Mouse (Mus musculus): ENCODE data around the gene Acy3.
A peak's percentile ranks its signal among the peaks of the same experiment; 100 is the strongest.
"Not testable (repeated sequence)": the region's sequence is repeated elsewhere in the genome, so short reads cannot be mapped to it uniquely, and the experiment has no call there.

Acy3 gene

GRCm38 (mm10) chr19:3986334-3986733, at the start of gene Acy3:
Gene Acy3, plus strand, starts transcription at chr19:3986570.
- DNase-seq (ENCODE audit: low spot score in 2 of 2), result peak in 1 of 2 experiments; percentile 55

- DNase-seq (ENCODE audit: low spot score in 2 of 2), result no peak
Observed at GRCm38 (mm10) chr19:3942315-3942714, 44.1 kb upstream of the Acy3 start.

- no peak for DNase-seq (ENCODE audit: low spot score in 2 of 2)
Observed at GRCm38 (mm10) chr19:3942986-3943735, 43.2 kb upstream of the Acy3 start.

DNA sequence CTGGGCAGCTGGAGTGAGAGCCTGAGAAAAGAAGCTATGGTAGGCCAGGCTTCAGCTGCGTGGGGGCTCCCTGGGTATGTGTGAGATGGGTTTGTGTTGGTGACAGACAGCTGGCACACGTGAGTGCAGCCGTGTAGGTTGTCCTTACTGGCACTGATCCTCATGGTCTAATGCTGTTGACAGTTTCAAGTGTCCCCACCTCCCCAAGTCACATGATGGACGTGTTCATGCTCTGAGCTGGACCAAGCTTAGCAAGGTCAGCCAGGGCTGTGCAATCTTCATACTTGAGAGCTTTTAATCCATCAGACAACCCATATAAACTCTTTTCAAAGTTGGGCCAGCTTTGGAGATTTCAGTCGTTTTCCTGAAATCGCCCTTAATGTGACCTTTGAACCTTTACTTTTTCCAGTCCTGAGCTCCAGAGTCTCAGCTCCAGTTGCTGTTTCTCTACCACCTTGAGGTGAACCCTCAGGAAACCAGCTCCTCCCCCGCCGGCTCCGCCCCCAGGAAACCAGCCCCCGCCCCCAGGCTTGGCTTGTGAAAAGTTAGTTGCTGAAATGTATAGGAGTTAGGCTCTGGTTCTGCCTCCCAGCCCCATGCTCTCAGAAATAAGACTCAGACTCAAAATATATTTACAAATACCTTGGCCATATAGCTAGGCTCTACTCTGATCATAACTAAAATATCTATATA, 40.4 kb upstream of the Acy3 start:
- no peak for DNase-seq (ENCODE audit: low spot score in 2 of 2)

DNA sequence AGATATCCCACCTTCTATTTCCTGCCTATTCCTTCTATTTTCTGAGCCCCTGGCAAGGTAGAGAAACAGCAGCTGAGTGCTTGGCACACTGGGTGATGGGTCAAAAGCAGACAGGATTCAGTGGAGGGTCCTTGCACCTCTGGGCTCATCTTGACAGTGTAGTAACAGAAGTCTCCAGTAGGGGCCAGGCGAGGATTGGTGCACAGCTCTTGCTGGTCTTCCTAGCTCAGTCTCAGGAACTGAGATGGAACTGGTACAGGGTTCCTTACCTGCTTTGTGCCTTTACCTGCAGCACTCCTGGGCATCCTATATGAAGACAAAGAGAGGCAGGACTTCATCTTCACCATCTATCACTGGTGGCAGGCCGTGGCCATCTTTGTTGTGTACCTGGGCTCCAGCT, 39.7 kb upstream of the Acy3 start:
- peak; percentile 68 to 77 for DNase-seq (ENCODE audit: low spot score in 2 of 2)

DNA sequence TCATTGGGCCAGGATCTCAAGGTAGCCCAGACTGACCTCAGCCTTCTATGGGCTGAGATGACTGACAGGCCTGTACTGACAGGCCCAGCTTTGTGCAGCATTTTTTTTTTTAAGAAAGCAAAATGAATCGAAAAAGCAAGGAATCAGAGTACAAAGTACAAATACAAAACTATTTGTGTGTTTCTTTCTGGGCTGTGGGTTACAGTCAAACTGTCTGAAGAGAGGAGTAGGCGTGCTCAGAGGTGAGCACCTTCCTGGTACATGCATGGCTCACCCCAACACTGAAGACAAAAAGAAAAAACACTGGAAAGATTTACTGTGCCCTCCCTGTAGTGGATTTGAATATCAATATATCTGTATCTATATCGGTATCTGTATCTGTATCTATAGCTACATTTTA, 38.6 kb upstream of the Acy3 start:
- DNase-seq (ENCODE audit: low spot score in 2 of 2), result no peak

DNA sequence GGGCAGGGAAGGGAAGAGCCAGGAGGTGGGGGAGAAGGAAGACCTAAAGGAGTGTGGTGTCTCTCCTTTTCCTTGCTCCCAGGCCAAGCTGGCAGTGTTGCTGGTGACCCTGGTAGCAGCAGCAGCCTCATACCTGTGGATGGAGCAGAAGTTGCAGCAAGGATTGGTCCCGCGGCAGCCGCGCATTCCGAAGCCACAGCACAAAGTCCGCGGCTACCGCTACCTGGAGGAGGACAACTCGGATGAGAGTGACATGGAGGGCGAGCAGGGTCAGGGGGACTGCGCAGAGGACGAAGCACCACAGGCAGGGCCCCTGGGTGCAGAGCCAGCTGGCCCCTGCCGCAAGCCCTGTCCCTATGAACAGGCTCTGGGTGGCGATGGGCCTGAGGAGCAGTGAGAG, 37.8 kb upstream of the Acy3 start:
- no peak for DNase-seq (ENCODE audit: low spot score in 2 of 2)

GRCm38 (mm10) chr19:3950331-3950730, 36.0 kb upstream of the Acy3 start:
- no peak for DNase-seq (ENCODE audit: low spot score in 2 of 2)

- DNase-seq (ENCODE audit: low spot score in 2 of 2), result no peak
Observed at GRCm38 (mm10) chr19:3951461-3951860, 34.9 kb upstream of the Acy3 start.

DNA sequence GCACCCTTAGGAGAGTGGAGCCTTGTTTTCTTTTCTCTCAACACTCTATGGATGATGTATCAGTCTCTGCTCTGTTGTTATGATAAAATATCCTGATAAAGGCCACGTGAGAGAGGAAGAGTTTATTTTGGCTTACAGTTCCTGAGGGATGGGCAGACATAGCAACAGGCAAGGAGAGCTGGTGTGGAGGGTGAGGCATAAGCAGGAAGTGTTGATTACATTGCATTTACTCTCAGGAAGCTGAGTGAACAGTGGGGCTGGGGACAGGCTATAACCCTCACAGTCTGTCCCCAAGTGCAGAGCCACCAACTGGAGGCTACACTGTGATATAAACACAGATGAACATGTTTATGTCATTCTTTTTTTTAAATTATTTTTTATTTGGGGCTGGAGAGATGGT, 34.3 kb upstream of the Acy3 start:
- DNase-seq (ENCODE audit: low spot score in 2 of 2), result no peak

DNA sequence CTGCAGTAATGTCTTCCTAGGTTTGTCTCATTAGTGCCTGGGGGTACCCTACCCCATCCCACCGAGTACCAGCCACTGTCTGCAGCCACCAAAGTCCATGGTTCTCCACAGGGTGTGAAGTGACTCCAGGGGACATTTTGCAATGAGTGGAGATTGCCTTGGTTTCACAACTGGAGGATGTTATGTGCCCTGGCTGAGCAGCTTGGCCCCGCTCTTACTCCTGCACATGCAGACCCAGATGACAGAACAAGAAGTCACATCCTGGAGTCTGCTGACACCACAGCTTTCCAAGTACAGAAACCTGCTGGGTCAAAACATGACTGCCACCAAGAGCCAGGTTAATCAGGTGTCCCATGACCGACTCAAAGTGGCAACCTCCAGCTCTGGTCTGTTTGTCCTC, 31.3 kb upstream of the Acy3 start:
- no peak for DNase-seq (ENCODE audit: low spot score in 2 of 2)

DNA sequence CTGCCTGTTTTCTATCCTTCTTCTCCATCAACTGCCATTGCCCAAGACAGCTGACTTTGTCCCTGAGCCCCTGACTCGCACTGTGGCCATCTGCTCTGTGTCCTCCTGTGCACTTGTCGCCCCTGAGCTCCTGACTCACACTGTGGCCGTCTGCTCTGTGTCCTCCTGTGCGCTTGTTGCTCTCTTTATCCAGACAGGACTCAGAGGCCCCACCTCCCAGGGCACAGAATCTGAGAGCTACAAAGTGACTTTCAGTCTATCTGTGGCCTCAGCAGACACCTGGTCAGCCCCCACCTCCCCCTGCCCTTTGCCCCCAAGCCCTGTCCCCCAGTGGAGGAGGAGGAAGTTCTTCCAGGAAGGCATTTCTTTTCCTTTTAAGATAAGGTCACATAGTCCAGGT, 30.6 kb upstream of the Acy3 start:
- no peak for DNase-seq (ENCODE audit: low spot score in 2 of 2)

- DNase-seq (ENCODE audit: low spot score in 2 of 2), result not testable (repeated sequence)
Observed at GRCm38 (mm10) chr19:3957296-3958036, 28.9 kb upstream of the Acy3 start.

DNA sequence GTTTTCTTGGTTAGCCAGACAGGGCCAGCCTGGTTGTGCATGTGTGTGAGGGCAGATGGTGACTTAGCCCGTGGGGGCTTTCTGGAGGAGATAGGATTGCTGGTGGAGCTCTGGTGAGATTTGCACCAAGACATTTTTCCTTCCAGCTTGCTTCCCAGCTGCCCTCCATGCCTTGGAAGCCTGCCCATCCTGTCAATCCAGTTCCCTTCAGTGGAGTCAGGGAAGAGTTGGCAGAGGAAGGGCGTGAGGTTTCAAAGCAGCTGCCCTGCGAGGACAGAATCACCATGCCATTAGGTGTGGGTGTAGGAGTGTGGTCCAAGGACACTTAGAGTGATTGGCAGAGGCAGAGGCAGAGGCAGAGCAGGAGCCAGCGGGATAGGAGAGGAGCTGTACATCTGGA, 27.9 kb upstream of the Acy3 start, which contains the start of gene Aldh3b3:
TSS of gene Aldh3b3 (plus strand) at position 176 of the 400 bp plus-strand sequence.
- DNase-seq (ENCODE audit: low spot score in 2 of 2), result no peak

GRCm38 (mm10) chr19:3959030-3959429, 27.3 kb upstream of the Acy3 start:
- DNase-seq (ENCODE audit: low spot score in 2 of 2), result no peak

- no peak for DNase-seq (ENCODE audit: low spot score in 2 of 2)
Observed at GRCm38 (mm10) chr19:3960211-3960610, 26.2 kb upstream of the Acy3 start.

GRCm38 (mm10) chr19:3961805-3962204, 24.6 kb upstream of the Acy3 start:
- not testable (repeated sequence) for DNase-seq (ENCODE audit: low spot score in 2 of 2)

DNA sequence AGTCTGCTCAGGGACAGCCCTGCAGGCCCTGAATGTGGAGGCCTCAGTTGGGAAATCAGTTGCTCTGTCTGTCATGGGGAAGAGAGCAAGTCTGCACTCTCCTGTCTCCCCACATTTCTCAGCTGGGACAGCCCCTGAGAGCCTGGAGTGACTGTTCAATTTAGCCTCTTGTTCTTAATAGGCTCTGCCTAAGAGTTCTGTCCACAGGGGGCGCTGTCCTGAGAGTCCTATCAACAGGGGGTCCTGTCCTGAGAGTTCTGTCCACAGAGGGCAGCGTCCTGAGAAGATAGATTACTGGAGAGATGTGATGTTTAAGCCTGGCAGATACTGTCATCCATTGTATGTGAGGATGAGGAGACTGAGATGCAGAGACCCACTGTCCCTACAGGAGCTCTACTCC, 23.9 kb upstream of the Acy3 start:
- no peak for DNase-seq (ENCODE audit: low spot score in 2 of 2)

DNA sequence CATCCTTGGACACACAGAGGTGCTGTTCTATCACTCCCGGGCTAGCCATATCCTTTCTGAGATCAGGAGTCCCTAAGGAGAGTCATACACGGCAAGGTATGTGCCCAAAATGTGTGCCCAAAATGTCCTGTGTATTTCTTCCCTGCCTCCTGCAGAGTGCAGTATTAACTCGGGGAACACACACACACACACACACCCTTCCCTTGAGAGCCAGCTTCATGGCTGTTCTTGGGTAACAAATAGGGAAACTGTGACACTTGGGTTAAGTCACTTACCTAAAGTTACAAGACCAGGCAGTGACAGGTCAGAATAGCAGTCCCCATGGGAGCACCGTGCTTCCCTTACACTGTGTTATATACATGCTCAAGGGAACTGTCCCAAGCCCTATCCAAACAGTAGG, 22.3 kb upstream of the Acy3 start:
- DNase-seq (ENCODE audit: low spot score in 2 of 2), result no peak

DNA sequence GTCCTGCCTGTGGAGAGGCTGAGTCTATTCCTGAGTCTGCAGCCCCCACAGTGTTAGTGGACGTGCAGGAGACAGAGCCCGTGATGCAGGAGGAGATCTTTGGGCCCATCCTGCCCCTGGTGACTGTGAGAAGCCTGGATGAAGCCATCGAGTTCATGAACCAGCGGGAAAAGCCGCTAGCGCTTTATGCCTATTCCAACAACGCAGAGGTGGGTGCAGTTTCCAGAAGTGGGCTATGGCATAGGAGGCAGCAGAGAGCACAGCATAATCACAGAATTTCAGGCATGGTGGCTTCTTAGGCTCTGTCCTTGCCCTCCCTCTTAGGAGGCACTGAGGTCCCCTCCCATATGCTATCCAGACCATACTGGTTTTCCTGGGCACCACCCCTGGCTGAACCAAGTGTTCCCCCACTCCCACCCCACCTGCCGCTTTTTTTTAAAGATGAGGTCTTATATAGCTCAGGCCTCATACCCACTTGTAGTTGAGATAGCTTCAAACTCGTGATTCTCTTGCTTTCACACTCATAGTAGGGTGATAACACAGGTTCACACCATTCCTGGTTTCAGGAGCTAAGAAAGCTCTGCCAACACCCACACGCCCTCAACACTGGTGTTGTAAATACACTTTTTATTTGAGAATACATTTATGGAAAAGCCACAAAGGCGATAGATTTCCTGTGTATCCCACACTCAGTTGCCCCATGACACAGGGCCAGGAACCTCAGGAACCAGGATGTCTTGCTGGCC, 19.9 kb upstream of the Acy3 start:
- no peak for DNase-seq (ENCODE audit: low spot score in 2 of 2)

- DNase-seq (ENCODE audit: low spot score in 2 of 2), result no peak
Observed at GRCm38 (mm10) chr19:3967258-3967657, 19.1 kb upstream of the Acy3 start.

DNA sequence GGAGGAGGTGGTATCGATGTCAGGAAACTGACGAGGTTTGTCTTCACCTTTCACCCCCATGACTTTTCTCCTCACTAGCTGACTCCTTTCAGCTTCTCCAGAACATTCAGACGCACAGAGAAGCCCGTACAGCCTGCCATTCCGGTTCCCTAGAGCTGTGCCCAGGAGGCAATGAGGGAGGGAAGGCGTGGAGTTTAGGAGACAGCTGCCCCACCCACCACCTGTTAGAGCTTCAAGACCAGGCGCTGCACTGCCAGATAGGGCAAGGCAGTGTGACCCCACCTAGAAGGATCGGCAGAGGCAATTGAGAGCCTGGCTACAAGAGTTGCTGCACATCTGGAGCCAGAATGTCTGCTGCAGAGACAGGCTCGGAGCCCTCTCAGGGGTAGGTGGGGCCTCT, 14.1 kb upstream of the Acy3 start, which contains the start of gene Aldh3b2:
TSS of gene Aldh3b2 (plus strand) at position 100 of the 400 bp plus-strand sequence.
- DNase-seq (ENCODE audit: low spot score in 2 of 2), result no peak
